Mouse (Mus musculus) frontal cortex, postnatal 14 days (tissue): ENCODE data around the gene Smurf1.

Experiments
- DNase-seq, 2 experiments: peaks; one replicate each; pipeline ENCODE4 v3.0.0; 2022; ENCODE audit warnings: low spot score in 2 of 2

Gene Smurf1

GRCm38 (mm10) chr5:144965639-144966351 lies at the start of gene Smurf1:
Gene Smurf1 (minus strand): TSS chr5:144965847.
- peak; percentile 69 to 74 for DNase-seq

- DNase-seq, result no peak
These were observed 48.6 kb upstream of the Smurf1 start for GRCm38 (mm10) chr5:145014278-145014677.

GRCm38 (mm10) chr5:145008878-145009659 lies 43.4 kb upstream of the Smurf1 start:
- no peak for DNase-seq

GRCm38 (mm10) chr5:145005596-145005995 lies 39.9 kb upstream of the Smurf1 start:
- DNase-seq, result no peak

- DNase-seq, result no peak
These were observed 38.8 kb upstream of the Smurf1 start for GRCm38 (mm10) chr5:145004495-145004894.

GRCm38 (mm10) chr5:145003362-145003761 lies 37.7 kb upstream of the Smurf1 start:
- DNase-seq, result no peak

- no peak for DNase-seq
These were observed 32.8 kb upstream of the Smurf1 start for GRCm38 (mm10) chr5:144998491-144998890.

- no peak for DNase-seq
These were observed 24.8 kb upstream of the Smurf1 start for GRCm38 (mm10) chr5:144990481-144990880.

GRCm38 (mm10) chr5:144990051-144990450 lies 24.4 kb upstream of the Smurf1 start:
- no peak for DNase-seq

- no peak for DNase-seq
These were observed 23.4 kb upstream of the Smurf1 start for GRCm38 (mm10) chr5:144989061-144989405.

- DNase-seq, result peak; percentile 16 to 38
These were observed 22.9 kb upstream of the Smurf1 start for GRCm38 (mm10) chr5:144988340-144989060.

GRCm38 (mm10) chr5:144987561-144987960 lies 21.9 kb upstream of the Smurf1 start:
- no peak for DNase-seq

- DNase-seq, result no peak
These were observed 19.2 kb upstream of the Smurf1 start for GRCm38 (mm10) chr5:144984839-144985238.

- no peak for DNase-seq
These were observed 17.6 kb upstream of the Smurf1 start for GRCm38 (mm10) chr5:144983227-144983626.

GRCm38 (mm10) chr5:144979110-144979509 lies 13.5 kb upstream of the Smurf1 start:
- DNase-seq, result no peak

GRCm38 (mm10) chr5:144978533-144979107 lies 13.0 kb upstream of the Smurf1 start:
- no peak for DNase-seq

- no peak for DNase-seq
These were observed 5.6 kb upstream of the Smurf1 start for GRCm38 (mm10) chr5:144971266-144971665.

GRCm38 (mm10) chr5:144964872-144965638 lies 592 bp downstream of the Smurf1 start:
- DNase-seq, result peak; percentile 75 to 78

- no peak for DNase-seq
These were observed 1.2 kb downstream of the Smurf1 start for GRCm38 (mm10) chr5:144964465-144964864.

- DNase-seq, result peak; percentile 59 to 69
These were observed 1.8 kb downstream of the Smurf1 start for GRCm38 (mm10) chr5:144963817-144964261.

- no peak for DNase-seq
These were observed 2.2 kb downstream of the Smurf1 start for GRCm38 (mm10) chr5:144963401-144963800.
